Mouse (Mus musculus): ENCODE data around the gene 1700011L22Rik.

The 1700011L22Rik gene

DNA sequence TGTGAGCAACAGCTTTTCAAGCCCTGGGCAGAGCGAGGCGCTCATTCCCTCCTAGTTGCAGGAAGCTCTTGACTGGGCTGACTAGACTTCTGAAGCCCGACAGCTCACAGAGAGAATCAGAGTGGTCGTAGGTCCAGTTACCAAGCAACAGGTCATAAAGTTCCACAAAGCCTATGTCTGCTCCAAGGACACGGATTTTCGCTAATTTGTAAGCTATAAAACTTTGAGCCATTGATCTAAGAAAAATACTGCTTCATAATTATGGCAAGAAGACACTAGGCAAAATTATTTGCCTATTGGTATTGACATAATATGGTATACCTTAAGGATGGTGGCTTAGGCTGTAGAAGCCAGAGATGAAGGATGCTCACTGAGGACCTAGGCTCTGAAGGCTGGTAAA lies at the start of gene 1700011L22Rik:
Gene 1700011L22Rik (minus strand): TSS at position 101 of the 400 bp plus-strand sequence.
- no peak for DNase-seq (ENCODE audit: low spot score)

- DNase-seq (ENCODE audit: low spot score): peak; percentile 39
These were observed 49.4 kb upstream of the 1700011L22Rik start for GRCm38 (mm10) chr8:79297763-79298162.

- DNase-seq (ENCODE audit: low spot score): no peak
These were observed 47.1 kb upstream of the 1700011L22Rik start for GRCm38 (mm10) chr8:79295276-79296105.

- peak; percentile 93 for DNase-seq (ENCODE audit: low spot score)
These were observed 46.4 kb upstream of the 1700011L22Rik start, which contains the start of gene Mmaa for GRCm38 (mm10) chr8:79294610-79295275. TSS of gene Mmaa (minus strand) at chr8:79294937.

DNA sequence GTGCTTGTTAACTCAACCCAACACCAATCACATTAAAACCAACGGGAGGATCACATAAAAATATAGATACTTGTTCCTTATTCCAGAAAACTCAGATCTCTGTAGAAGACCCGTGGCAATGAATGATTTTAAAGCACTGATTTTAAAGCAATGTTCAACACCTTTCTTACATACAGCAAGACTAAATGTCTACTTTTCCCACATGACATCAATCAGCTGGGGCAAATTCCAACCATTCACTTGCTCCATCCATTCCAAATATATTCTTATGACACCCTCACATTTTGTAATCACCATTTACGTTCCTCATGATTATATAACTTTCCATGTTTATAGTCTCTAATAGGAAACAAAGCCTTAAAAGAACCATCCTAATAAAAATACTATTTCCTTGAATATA lies 45.5 kb upstream of the 1700011L22Rik start:
- DNase-seq (ENCODE audit: low spot score): no peak

GRCm38 (mm10) chr8:79292712-79293264 lies 44.4 kb upstream of the 1700011L22Rik start:
- DNase-seq (ENCODE audit: low spot score): no peak

DNA sequence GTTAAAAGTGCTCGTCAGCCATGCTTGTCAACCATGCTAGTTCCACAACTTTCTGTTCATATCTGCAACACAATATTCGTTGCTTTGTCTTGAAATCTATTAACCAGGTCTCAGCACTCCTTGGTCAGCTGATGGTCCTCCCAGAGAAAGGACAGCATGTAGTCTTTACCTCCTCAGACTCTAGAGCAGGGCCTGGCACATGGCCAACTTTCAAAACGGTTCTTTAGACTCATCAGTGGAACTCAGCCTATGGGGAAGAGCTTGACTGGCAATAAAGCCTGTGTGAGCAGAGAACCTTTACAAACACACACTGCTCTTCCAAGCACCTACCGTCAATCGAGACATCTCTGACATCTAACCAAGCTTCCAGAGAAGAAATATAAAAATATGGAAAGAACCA lies 41.2 kb upstream of the 1700011L22Rik start:
- DNase-seq (ENCODE audit: low spot score): no peak

- DNase-seq (ENCODE audit: low spot score): no peak
These were observed 40.3 kb upstream of the 1700011L22Rik start for GRCm38 (mm10) chr8:79288681-79289080.

DNA sequence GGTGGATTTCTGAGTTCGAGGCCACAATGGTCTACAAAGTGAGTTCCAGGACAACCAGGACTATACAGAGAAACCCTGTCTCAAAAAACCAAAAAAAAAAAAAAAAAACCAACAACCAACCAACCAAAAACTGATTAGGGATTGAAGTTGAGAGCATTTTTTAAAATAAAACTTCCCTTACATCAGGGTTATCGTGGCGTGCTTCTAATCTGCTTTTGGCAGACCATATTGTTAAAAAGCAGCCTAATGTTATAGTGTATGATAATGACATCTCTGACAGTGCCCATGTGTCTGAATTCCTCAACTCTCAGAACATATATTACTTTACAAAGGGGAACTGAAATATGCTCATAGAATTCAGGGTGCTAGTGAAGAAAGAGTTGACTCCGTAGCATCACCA lies 39.9 kb upstream of the 1700011L22Rik start:
- DNase-seq (ENCODE audit: low spot score): no peak

DNA sequence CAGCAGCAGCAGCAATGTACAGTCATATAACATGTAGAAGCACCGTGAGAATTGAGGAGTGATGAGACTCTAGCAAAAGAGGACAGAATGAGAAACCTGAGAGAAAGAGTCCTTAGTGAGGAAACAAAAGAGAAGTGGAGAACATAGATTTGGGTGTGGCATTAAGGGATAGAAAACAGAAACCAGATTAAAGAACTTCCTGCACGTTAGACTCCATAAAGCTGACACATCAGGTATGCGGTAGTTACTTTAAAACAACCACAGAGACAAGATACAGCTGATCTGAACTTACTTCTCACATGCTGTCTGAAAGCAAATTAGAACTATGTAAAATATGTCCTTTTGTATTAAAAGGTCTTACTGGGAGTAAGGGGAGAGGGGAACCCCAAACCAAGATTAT lies 38.1 kb upstream of the 1700011L22Rik start:
- no peak for DNase-seq (ENCODE audit: low spot score)

- no peak for DNase-seq (ENCODE audit: low spot score)
These were observed 36.3 kb upstream of the 1700011L22Rik start for GRCm38 (mm10) chr8:79284626-79285025.

DNA sequence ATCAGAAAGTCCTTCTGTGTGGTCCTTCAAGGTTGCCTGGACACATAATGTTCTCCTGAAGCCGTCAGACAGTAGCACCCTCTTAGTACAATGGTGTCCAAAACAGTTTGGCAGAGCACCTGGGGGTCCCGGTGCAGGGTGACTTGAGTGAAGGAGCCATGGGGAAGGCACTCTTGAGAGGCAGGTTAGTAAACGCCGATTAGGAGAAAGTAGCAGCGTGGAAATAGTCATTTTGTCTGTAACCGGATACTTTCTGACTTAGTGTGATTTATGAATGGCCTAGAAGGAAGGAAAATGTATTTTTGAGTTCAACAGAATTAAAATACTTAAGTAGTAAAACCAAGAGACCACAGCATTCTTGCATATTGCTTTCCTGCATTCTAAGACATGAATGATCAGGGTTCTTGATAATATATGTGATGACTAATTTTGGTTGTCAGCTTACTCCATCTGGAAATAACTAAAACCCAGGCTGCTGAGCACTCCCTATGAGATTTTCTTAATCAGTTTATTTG lies 33.1 kb upstream of the 1700011L22Rik start:
- no peak for DNase-seq (ENCODE audit: low spot score)

DNA sequence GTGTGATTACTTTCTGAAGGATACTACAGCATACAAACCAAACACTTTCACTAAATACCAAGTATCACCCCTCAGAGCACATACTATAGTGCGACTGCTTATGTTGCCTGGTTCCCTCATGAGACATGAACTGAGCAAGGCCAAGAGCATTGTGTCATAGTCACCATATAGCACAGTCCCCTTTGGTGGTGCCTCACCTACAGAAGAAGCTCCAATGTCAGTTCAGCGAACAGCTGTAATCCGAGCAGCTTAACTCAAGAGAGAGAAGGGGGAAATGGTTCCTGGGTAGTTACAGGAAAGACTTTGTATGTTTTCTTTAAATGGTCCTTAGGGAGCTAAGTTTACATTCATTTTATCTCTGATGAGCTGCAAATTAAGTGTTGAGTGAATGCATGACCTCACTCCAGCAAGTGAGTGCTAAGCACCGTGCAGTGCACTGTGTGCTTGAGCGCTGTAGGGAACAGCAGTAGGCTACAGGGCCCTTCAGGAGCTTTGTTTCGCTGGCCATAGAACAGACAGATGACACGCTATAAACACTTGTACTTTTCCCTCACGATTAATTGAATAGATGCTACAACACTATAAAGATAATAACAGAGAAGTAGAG lies 29.0 kb upstream of the 1700011L22Rik start:
- DNase-seq (ENCODE audit: low spot score): no peak

- no peak for DNase-seq (ENCODE audit: low spot score)
These were observed 26.6 kb upstream of the 1700011L22Rik start for GRCm38 (mm10) chr8:79274940-79275339.

- no peak for DNase-seq (ENCODE audit: low spot score)
These were observed 25.4 kb upstream of the 1700011L22Rik start for GRCm38 (mm10) chr8:79273776-79274175.

DNA sequence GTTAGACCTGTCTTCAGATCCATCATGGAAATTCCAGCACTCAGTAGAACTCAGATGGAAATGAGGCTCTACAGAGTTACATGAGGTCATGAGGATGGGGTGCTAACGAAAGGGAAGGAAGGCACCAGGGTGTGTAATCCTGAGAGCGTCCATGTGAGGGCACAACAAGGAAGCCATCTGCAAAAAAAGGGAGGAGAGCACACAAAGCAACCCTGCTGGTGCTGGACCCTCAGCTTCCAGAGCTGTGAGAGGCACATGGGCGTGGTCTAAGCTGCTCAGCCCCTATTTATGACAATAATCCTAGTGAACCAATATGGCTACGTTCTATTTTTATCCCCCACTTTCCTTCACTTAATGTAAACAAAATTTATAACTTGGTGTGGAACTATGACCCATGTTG lies 24.3 kb upstream of the 1700011L22Rik start:
- DNase-seq (ENCODE audit: low spot score): no peak

DNA sequence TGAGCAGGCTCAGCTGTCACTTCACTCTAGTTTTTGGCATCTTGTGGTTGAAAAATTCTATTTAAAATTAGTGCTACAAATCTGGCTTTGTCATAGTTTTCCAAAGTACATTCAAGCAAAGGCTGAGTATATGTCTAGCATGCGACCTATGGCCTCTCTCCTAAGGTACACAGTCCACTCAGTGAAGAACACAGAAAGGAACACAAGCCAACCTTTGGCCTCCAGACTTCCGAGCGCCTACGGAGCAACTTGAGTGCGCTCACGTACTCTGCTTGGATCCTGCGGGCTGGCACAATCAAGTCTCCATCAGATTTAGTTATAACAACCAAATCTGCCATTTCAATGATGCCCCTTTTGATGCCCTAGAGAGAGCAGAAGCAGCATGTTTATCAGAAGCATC lies 20.6 kb upstream of the 1700011L22Rik start:
- no peak for DNase-seq (ENCODE audit: low spot score)

GRCm38 (mm10) chr8:79261920-79262319 lies 13.6 kb upstream of the 1700011L22Rik start:
- no peak for DNase-seq (ENCODE audit: low spot score)

DNA sequence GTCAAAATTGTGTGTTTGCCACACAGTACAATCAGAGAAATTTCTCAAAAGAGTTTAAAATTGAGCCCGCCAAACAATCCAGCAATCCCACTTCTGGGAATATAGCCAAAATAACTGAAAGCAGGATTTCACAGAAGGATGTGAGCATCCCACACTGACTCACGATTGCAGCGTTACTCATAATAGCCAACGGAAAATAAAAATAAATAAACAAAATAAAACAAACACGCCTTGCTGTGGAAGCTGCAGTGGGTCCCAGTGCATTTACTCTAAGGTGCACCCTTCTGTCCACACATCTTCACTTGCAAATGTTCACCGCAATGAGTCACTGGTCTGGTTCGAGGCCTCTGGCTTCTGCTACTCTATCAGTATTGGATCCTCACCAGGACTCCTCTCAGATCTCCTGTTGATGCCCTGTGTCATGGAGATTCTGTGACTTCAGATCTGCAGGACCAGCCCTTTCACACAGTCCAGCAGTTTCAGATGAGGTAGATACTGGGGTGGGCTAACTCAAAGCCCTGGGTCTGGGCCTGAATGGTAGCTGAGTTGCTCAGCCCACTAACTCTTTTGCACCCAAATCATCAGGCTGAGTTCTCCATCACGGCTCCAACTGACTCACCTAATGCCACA lies 7.8 kb upstream of the 1700011L22Rik start:
- no peak for DNase-seq (ENCODE audit: low spot score)

GRCm38 (mm10) chr8:79253742-79254141 lies 5.4 kb upstream of the 1700011L22Rik start:
- DNase-seq (ENCODE audit: low spot score): no peak

- no peak for DNase-seq (ENCODE audit: low spot score)
These were observed 4.9 kb downstream of the 1700011L22Rik start for GRCm38 (mm10) chr8:79243422-79243821.

GRCm38 (mm10) chr8:79239996-79240395 lies 8.4 kb downstream of the 1700011L22Rik start:
- DNase-seq (ENCODE audit: low spot score): no peak

Data from left cerebral cortex, adult 11 months (tissue).